Mouse (Mus musculus) hindlimb bud, embryonic 11.5 days (tissue): ENCODE measurements around the gene Exoc3l2.

ENCODE experiments used
- DNase-seq: peaks from one replicate; pipeline ENCODE4 v3.0.0-alpha.2; 2012; ENCODE audit warnings: low read depth, low spot score; ENCODE audit errors: extremely low spot score

Exoc3l2 gene

DNA sequence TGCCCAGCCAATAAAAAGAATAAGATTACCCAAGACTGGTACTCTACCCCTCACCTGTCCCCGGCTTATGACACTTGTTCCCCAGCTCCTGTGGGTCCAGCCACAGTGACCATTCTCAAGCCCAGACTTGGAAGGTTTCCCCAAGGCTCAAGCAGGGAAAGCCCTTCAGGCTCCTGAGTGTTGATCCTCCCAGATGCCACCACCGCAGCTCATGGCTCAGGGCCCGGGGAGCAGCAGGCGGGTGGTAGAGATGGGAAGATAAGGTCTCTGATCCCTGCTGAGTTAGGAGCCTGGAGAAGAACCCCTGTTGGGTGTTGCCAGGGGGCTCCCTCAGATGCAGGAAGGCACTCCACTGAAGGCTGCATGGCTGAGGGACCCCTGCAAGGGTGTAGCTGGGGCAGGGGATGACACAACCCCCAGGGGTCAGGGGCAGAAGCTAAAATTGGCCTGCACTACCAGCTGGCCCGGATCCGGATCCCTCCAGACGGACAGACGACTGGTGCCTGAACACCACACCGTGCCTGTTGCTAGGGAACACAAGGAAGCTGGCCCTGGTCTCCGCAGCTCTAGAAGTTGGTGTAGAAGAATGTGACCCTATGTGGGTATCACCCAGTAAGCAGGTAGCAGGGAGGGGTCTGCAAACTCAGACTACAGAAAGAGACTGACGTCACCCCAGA, 7.2 kb upstream of the Exoc3l2 start:
- no peak for DNase-seq

DNA sequence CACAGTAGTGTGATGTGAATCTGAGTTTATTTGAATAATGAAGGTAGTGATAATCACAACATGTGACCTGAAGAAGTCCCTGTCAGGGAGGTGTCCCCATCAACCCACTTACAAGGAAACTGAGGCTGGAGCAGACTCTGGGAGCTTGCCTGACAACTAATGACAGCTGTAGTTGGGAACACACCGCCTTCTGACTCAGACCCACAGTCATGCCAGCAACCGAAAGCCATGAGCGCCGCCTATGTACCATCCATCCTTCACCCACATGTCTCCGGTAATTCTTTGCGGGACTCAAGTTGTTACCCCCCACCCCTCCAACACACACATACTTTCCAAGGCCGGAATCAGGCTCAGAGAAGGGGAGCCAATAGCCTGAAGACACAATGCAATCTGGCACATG, 6.5 kb upstream of the Exoc3l2 start:
- no peak for DNase-seq

- no peak for DNase-seq
Observed at GRCm38 (mm10) chr7:19457414-19458071, 5.6 kb upstream of the Exoc3l2 start.

- DNase-seq: no peak
Observed at GRCm38 (mm10) chr7:19458072-19458486, 5.1 kb upstream of the Exoc3l2 start.

- DNase-seq: no peak
Observed at GRCm38 (mm10) chr7:19458591-19459111, 4.5 kb upstream of the Exoc3l2 start, which contains the start of gene Mark4. Gene Mark4, minus strand, starts transcription at chr7:19458821.

DNA sequence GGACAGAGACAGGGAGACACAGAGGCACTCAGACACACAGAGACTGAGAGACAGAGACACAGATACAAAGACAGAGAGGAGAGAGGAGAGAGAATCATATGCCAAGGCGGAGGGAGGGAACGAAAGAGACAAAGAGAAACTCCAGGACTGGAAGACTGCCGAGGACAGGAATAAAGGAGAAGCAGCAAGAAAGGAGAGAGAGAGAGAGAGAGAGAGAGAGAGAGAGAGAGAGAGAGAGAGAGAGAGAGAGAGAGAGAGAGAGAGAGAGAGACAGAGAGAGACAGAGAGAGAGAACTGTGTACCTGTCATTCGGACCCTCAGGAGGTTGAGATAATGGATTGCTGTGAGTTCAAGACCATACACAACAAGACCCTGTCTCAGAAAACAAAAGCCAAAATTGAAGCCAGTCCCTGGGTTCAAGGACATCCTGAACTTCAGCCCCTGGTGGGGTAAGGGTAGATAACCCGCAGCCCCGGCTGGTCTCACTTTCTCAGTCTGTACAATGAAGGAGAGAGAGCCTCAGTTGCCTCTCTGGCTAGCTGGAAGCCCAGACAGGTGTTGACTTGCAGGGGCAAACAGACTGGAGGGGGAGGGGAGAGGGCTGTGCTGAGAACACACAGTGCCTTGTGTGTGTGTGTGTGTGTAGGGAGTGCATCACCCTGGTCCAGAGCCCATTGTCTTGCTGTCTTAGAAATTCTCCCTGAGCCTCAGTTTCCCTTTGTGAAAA, 3.8 kb upstream of the Exoc3l2 start:
- no peak for DNase-seq

DNA sequence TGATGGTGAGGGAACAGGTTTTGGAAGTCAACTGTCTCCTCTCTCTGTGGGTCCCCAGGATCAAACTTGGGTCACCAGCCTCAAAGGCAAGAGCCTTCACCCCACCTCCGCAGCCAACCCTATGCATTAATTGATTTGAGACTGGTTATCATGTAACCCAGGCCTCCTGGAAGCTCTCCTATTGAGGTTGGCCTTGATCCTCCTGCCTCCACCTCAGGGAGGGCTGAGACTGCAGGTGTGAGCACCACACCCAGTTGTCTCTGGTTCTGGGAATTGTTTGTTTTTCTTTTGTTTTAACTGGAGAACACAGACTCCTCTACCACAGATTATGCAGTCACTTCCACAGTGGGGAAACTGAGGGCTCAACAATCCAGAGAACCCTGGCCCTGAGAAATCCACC, 2.6 kb upstream of the Exoc3l2 start:
- DNase-seq: no peak

DNA sequence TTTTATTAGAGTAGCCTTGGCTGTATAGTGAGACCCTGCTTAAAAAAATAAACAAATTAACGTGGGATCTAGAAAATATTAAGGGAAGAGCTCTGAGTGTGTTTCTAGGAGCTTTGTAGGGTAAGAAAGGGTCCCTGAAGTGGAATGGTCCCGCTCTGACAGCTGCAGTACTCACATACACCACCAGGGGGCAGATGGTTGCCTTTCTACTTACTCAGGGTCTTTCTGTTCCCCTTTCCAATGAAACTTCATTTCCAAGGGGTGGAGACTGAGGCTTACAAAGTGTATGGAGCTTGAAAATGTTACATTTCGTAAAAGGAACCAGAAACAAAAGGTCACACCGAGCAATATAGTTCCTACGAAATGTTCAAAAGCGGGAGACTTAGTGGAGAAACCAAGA, 1.6 kb upstream of the Exoc3l2 start:
- DNase-seq: no peak

GRCm38 (mm10) chr7:19462443-19462842, 688 bp upstream of the Exoc3l2 start:
- no peak for DNase-seq

DNA sequence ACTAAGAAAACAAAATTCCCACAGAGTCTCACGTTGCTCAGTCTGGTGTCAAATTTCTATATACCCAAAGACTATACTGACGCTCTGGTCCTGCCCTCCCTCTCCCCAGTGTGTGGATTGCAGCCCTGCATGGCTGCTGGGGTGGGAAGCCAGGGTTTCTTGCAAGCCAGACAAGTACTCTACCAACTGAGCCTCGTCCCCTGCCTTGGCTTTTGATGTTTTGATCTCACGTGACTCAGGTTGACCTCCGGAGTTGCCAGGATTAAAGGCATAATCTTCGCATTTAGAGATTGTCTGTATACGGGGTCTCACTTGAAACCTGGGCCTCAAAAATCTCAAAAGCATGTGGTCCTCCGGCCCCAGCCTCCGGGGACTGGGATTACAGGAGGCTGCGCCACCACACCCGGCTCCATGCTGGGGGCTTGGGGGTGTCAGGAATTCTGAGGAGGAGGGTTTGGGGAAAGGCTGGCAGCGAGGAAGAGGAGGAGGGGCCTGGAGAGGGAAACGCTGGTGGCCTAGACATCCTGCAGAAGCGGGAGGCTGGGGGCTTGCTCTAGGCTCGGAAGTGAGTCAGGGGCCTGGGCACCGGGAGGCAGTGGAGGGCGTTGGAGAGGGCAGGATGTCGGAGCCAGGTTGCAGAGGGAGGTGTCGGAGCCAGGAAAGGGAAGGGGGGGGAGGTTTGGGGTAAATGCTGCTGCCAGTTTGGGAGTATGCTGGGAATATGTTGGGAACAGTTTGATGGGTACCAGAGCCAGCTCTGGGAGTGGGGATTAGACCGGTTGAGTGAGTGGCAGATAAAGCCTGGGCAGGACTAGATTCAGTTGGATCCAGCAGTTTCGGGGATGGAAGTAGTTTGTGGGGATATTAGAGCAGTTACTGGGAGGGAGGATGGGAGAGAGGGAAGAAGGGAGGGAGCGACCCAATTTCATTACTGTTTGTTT, 1.5 kb downstream of the Exoc3l2 start:
- no peak for DNase-seq

- no peak for DNase-seq
Observed at GRCm38 (mm10) chr7:19466602-19467145, 3.5 kb downstream of the Exoc3l2 start.

DNA sequence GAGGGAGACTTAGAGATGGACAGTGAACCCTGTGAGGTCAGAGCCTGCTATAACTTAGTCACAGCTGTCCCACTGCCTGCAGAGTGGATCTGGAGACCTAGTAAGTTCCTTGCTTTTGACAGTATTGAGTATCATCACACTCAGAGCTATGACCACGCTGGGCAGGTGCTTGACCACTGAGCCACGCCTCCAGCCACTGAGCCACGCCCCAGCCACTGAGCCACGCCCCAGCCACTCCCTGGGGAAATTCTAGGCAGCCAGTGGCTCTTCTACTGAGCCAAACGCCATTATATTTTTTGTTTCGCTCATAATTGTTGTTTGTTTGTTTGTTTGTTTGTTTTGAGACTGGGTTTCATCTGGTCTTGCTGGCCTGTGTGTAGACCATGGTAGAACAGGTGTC, 4.5 kb downstream of the Exoc3l2 start:
- no peak for DNase-seq

GRCm38 (mm10) chr7:19468279-19468678, 5.1 kb downstream of the Exoc3l2 start:
- DNase-seq: no peak

GRCm38 (mm10) chr7:19469404-19469803, 6.3 kb downstream of the Exoc3l2 start:
- DNase-seq: no peak

DNA sequence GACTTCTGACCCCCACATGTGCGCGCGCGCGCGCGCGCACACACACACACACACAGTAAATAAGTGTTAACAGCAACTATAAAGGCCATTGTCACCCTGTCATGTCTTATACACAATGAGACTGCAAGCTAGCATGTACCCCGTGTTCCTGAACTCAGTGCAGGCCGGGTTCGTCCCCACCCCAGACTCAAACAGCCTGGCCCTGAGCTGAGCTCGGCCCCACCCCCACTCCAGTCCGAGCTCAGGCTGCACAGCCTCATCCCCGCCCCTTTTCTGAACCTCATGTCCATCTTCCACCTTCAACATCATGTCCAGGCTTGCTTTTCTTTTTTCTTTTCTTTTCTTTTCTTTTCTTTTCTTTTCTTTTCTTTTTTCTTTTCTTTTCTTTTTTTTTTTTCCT, 7.2 kb downstream of the Exoc3l2 start:
- no peak for DNase-seq

DNA sequence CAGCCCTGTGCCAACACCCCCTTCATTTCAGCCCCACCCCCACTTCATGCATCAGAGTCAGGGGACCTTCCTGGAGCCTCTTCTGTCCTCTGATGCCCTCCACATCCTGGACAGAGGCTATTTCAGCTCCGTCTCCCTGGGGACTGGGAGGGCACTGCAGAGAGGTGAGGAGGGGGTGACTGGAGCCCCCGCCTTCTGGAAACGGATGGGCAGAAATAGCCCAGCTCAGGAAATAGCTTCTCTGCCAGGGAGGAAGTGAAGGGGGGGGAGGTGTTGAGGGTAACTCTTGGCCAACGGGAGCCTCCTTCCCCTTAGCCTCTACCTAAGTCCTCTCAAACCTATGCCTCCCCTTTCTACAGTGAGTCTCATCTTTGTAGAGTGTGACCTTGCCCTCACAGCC, 9.3 kb downstream of the Exoc3l2 start:
- DNase-seq: no peak

DNA sequence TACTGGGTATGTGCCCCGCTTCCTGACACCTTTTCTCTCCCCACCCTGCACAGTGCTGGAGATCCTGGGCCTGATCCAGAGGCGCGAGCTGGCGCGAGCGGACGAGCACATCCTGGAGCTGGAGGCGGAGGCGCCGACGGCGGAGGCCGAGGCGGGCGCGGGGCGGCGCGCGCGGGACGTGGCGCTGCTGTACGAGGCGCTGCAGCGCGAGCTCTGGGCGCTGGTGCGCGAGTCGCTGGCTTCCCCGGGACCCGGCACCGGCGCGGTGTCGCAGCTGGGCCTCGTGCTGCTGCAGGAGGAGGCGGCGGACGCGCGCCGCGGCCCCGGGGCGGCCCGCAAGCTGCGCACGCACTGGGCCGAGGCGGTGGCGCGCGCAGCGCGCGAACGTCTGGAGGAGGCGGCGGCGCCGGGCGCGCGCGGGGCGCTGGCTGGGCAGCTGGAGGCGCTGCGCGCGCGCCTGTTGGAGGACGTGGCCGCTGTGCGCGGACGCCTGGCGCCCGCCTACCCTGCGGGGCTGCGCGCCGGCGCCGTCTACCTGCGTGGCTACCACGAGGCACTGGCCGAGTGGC, 10.8 kb downstream of the Exoc3l2 start:
- DNase-seq: no peak

DNA sequence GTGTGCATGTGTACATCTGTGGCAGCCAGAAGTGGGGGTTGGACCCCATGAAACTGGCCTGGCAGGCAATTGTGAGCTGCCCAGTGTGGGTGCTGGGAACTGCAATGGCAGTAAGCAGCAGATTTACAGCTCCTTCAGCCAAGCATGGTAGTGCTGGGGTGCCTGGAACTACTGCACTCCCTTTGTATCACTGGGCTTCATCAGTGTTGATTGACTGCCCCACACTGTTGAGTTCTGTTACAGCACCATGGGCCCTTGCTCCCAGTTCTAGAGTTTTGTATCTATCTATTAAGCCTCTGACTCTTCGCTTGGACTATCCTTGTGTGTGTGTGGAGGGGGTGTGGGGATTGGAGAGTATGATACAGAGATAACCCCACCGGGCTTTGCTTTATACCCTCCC, 14.0 kb downstream of the Exoc3l2 start:
- DNase-seq: no peak

DNA sequence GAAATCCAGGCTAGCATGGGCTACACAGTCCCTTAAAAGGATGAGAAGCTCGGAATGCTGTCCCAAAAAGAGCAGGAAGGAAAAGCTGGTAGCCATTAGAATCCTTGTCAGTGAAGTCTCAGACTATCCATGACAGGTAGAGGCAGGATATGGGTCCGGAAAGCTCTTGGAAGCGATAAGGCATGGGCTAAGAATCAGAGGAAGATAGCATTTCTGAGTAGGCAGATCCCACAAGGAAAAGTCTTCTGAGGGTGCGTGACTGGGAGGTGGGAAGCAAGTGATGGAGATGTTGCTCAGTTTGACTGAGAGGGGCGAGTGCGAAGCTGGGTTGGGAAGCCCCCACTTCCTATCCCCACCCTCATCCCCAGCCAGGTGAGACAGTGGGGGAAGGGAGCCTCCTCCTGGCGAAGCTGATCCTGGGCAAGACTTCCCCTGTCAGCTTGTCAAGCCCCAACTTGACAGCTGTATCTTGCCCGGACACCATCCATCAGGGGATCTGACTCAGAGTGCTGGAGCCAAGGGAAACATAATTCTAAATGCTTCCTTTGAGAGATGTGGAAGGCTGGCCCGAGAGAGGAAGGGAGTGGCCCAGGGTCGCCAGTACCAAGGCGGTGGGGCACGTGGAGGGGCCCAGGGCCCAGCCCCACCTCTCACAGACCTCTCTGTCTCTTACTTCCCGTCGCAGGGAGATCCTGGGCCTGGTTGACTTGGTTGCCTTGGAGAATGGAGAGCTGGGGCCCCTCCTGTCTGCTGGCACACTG, 14.7 kb downstream of the Exoc3l2 start:
- no peak for DNase-seq
